Mouse (Mus musculus): Measurements from ENCODE around the gene Nol4l.
A peak's percentile ranks its signal among the peaks of the same experiment; 100 is the strongest.

Nol4l gene

GRCm38 (mm10) chr2:153529931-153530766 is at the start of gene Nol4l:
Gene Nol4l, minus strand, starts transcription at chr2:153529971.
- peak; percentile 62 for DNase-seq

- no peak for DNase-seq
Observed at GRCm38 (mm10) chr2:153577122-153577521, 47.4 kb upstream of the Nol4l start.

- no peak for DNase-seq
Observed at GRCm38 (mm10) chr2:153576150-153576549, 46.4 kb upstream of the Nol4l start.

- no peak for DNase-seq
Observed at GRCm38 (mm10) chr2:153575554-153575953, 45.8 kb upstream of the Nol4l start.

- DNase-seq, result no peak
Observed at GRCm38 (mm10) chr2:153573101-153573500, 43.3 kb upstream of the Nol4l start.

GRCm38 (mm10) chr2:153568541-153568940 is 38.8 kb upstream of the Nol4l start:
- DNase-seq, result no peak

- no peak for DNase-seq
Observed at GRCm38 (mm10) chr2:153568013-153568412, 38.2 kb upstream of the Nol4l start.

GRCm38 (mm10) chr2:153564343-153564742 is 34.6 kb upstream of the Nol4l start:
- DNase-seq, result no peak

GRCm38 (mm10) chr2:153561564-153561963 is 31.8 kb upstream of the Nol4l start:
- no peak for DNase-seq

GRCm38 (mm10) chr2:153560664-153561541 is 31.1 kb upstream of the Nol4l start:
- peak; percentile 50 for DNase-seq

GRCm38 (mm10) chr2:153559613-153560152 is 29.9 kb upstream of the Nol4l start:
- DNase-seq, result no peak

- no peak for DNase-seq
Observed at GRCm38 (mm10) chr2:153558464-153558863, 28.7 kb upstream of the Nol4l start.

- no peak for DNase-seq
Observed at GRCm38 (mm10) chr2:153557259-153557658, 27.5 kb upstream of the Nol4l start.

GRCm38 (mm10) chr2:153556208-153556607 is 26.4 kb upstream of the Nol4l start:
- no peak for DNase-seq

GRCm38 (mm10) chr2:153554543-153554942 is 24.8 kb upstream of the Nol4l start:
- DNase-seq, result no peak

- no peak for DNase-seq
Observed at GRCm38 (mm10) chr2:153549486-153549885, 19.7 kb upstream of the Nol4l start.

- no peak for DNase-seq
Observed at GRCm38 (mm10) chr2:153548221-153548923, 18.6 kb upstream of the Nol4l start.

GRCm38 (mm10) chr2:153547633-153548032 is 17.9 kb upstream of the Nol4l start:
- DNase-seq, result no peak

- no peak for DNase-seq
Observed at GRCm38 (mm10) chr2:153546972-153547371, 17.2 kb upstream of the Nol4l start.

GRCm38 (mm10) chr2:153546471-153546870 is 16.7 kb upstream of the Nol4l start:
- no peak for DNase-seq

- no peak for DNase-seq
Observed at GRCm38 (mm10) chr2:153544771-153545170, 15.0 kb upstream of the Nol4l start.

GRCm38 (mm10) chr2:153543911-153544730 is 14.3 kb upstream of the Nol4l start:
- no peak for DNase-seq
